Mouse (Mus musculus) ES-E14 (cell line): ENCODE measurements around the gene Gm28539.

Source experiments
- MAFK ChIP-seq: IDR thresholded peaks from 2 replicates; pipeline ENCODE4 v1.6.1; 2014; ENCODE audit warnings: mild to moderate bottlenecking, low read depth, low read length, inconsistent platforms; ENCODE audit not compliant: insufficient read depth
- ZNF384 ChIP-seq: IDR thresholded peaks from 2 replicates; pipeline ENCODE4 v1.6.1; 2012; ENCODE audit warnings: low read depth, low read length, inconsistent platforms

DNA sequence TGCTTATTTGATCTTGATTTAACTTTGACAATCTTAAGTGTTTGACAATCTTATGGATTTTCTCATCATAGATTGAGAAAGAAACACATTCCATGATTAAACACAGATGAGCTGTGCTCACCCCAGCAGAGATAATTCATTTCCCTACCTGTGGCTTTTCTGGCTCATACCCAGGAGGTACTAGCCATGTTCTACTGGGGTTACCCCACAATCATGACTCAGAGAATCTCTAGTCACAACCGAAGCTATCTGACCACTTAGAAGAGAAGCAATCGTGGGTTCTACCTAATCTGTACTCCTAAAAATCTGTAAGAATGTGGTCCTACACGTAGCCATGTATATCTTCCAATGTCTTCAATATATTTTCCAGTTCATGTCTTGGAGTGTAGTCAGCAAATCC lies 168.9 kb downstream of the Gm28539 start:
- no peak for TF ChIP-seq MAFK
- no peak for TF ChIP-seq ZNF384
